Mouse (Mus musculus) urinary bladder, postnatal 25 days (tissue): ENCODE measurements around the gene Sftpa1.

Experiments
- DNase-seq: peaks from one replicate; pipeline ENCODE4 v3.0.0; 2022; ENCODE audit warnings: low spot score

Gene Sftpa1

DNA sequence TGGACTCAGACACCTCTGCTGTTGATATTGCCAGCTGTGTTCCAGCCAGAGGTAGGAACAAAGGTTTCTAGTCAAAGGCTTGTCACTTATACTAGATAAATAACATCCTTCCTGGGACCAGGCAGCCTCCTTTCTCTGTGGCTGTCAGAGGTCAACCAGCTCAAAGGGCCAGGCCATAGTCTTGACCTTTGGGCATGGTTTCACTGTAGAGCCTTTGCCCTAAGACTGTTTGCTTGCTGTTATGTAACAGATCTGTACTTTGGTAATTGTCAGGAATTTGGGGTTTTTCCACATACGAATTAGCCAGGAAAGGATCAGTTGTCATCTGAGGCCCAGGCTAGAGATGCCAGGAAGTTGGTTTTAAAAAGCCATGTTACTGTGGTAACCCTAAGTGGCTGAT lies 29.2 kb downstream of the Sftpa1 start:
- DNase-seq, result no peak

DNA sequence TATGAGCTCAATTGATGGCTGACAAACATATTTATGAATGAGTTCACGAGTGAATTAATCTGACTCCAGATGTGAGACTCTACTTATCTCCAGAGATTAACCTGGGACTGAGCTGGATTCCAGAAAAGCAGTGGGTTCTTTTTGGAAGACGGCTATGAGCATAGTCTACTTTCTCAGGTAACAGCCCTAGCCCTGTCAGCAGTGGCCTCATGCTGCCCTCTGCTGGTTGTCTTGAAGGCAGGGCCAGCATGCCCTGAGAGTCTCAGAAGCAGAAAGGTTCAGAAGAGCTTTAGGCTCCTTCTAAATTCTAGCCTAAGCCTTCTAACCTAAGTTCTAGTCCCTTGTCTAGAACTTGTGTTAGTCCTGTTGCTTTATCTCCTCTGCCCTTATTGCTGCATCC lies 31.1 kb downstream of the Sftpa1 start:
- DNase-seq, result peak; percentile 39

DNA sequence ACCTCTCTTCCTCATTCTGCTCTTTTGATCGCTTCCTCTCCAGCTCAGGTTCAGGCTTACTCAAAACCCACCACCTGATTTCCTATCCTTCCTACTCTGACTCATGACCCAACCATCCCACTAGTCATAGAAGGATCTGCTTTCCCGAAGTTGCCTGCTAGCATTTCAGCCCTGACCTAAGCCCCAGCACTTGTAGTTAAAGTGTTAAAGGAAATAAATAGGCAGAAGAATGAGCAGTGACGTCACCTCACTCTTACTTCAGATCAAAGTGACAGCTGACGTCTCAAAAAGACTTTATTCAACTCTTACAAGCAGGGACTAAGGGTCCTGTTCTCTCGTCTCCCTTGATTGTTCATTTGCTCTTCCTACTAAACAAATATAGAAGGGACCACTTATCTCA lies 35.7 kb downstream of the Sftpa1 start:
- no peak for DNase-seq

DNA sequence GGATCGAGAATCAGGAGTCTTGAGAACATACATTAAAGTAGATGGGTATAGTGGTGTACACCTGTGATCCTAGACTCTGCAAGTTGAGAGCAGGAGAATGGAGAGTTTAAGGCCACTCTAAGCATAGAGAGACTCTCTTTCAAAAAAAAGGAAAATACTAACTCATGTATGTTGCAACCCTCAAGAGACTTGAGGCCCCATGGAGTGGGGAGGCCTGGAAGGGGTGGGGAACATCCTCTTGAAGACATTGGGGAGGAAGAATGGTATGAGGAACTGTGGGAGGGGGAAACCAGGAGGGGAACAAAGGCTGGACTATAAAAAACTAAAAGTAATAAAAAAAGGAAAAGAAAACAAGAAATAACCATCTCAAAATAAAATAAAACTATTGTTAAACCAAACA lies 37.0 kb downstream of the Sftpa1 start:
- DNase-seq, result no peak

DNA sequence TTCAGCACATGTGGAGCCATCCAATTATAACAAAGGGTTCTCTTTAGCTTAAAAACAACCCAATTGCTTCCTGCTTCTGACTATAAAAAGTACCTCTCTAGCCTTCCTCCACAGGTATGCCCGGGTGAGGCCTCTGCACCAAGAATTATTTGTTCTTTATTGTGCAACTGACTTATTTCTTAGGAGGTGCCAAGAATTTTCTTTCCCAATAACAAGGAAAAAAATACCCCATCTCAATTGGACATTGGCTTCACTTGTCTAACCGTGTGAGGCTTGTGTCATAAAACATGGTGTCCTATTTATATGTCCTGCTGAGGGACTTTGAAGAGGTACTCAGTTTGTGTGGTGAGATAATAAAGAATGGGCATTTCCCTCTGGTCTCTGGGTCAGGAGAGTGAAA lies 38.9 kb downstream of the Sftpa1 start:
- no peak for DNase-seq

DNA sequence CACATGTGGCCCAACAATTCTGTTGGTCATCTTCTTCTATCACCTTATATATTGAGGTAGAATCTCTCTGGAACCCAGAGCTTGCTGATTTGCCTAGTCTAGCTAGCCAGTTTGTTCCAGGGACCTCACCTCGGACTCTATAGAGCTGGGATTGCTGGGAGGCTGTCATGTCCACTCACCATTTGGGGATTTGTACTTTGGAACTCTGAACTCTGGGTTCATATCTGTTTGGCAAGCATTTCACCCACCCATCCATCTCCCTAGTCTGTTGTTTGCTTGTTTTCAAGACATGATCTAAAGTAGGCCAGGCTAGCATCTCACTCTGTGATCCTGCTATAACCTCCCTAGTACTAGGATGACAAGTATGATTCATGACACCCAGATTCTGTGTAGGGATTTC lies 43.2 kb downstream of the Sftpa1 start:
- DNase-seq, result no peak

DNA sequence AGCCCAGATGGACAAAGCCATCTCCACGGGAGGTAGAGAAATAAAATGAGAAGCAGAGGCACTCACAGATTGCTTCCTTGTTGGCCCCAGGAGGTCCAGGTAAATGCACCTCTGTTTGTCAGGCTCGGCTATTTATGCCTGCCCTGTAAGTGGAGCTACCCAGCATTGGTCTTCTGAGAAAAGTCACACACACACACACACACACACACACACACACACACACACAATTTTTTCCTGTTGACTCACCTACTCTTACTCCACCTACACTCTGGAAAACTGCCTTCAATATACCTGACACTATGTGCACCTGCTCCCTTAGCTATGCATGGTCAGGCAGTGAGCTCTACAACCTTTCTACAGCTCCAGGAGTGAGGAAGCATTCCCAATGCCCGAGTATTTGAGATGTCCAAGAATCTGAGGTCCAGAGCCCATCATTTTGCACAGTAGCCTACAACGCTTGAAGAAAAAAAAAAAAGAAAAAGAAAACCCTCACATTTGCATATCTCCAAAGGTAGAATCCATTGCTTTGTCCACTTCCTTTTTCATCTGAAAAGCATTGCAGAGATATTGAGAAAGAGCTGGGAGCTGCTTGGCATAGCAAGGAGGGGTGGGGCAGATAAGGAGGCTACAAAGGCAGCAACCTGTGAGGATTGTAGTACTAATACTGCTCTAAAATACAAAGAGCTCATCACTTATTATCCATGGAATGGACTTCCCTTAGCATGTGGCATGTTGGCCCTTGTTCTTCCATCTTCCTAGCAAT lies 53.7 kb downstream of the Sftpa1 start, which contains the start of gene Sftpd:
Gene Sftpd (minus strand): TSS at position 91 of the 763 bp plus-strand sequence.
- DNase-seq, result no peak
